Mouse (Mus musculus): ENCODE measurements around the gene Tmem43. TPM values are rescaled to one million over a fixed set of nuclear protein-coding genes. Genes with fewer than 3 reads are reported as not detected.

Gene Tmem43
- 2.3 TPM for polyA plus RNA-seq (2014; fragmentation: Illumina TruSeq; extraction: RNeasy Lipid Tissue Mini Kit (QIAGEN cat#74804); ENCODE audit: low read depth, low replicate concordance)

DNA sequence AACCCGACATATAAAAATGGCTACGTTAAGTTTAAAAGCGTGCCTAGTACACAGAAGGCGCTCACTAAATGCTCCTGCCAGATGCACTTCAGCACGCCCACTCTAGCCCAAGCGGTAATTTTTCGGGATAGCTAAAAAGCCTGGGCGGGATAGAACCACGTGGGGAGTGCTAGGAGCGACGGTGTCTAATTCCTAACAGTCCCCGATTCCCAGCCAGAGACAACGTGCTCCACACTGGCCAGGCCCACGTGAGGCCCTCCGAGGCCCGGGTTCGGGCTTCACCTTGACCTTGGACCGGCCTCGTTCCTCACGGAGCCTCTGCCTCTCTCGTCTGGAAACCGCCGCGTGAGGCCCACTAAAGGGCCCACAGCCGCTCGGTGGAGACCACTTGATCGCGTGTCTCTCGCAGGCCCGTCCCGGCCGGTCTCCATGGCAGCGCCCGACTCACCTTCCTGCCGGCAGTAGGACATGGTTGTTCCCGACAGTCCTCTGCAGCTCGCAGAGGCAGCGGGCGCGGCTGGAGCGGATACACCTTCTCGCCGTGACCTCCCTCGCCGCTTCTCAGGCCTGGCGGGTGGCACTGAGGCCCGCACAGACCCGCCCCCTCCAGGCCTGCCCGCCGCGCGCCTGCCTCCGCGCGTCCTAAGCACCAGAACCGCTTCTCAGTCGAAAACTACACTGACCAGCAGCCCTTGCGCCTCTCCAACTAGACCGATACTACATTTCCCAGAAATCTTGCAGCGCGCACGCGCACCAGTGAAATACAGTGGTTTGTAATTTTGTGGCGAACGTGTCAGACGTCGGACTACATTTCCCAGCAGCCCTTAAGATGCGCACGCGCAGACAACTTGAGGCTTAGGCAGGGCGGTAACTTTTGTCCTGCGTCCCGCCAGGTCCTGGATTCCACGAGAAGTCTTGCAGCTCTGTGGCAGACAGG, at the start of gene Tmem43, which contains the start of gene Chchd4:
Gene Tmem43 (plus strand): TSS at position 836 of the 937 bp plus-strand sequence.
Gene Chchd4 (minus strand): TSS at position 679 of the 937 bp plus-strand sequence.

DNA sequence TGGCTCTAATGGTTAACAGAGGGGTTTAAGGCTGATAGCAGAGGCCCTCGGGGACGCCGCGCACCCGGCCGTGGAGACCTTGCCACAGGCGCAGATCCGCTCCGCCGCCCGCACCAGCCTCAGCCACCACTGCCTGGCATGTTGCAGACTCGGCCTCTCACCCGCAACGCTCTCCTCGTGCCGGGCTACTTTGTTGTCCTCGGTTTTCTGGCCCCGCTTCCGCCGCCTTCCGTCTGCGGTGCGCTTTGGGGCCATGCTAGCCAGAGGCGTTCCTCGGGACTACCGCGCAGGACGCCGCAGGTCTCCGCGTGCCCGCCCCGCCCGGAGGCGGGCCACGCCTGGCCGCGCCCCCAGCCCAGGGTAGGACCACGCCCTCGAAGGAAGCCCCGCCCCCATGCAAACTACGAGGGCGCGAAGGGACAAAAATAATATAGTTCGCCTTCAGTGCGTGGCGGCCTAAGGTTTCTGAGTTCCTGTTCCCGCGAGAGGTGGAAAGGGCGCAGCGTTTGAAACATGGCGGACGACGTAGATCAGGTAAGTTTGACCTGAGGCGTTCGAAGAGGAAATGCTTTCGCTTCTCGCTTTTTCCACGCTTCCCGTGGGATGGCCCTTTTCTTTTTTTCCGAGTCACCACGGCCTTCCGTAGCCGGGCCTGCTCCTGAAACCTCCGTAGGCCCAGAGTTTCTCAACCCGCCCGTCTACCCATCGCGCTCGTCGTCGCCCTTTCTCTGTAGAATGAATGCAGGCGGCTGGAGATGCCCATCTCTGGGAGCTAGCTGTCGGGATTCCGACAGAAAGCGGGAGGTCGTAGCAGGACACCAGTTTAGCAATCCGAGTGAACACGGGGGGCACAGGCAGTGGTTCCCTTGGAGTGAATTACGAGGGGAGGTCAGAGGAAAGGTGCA, 42.3 kb downstream of the Tmem43 start, which contains the start of the genes Xpc and Lsm3:
Gene Xpc (minus strand): TSS at position 344 of the 905 bp plus-strand sequence.
Gene Lsm3 (plus strand): TSS at position 384 of the 905 bp plus-strand sequence.

Other genes starting within 250 kb of the Tmem43 start
- not detected for gene Wnt7a, start 62.3 kb upstream of the Tmem43 start, polyA plus RNA-seq (2014; fragmentation: Illumina TruSeq; extraction: RNeasy Lipid Tissue Mini Kit (QIAGEN cat#74804); ENCODE audit: low read depth, low replicate concordance)
- 5.0 TPM for gene Chchd4, start 157 bp upstream of the Tmem43 start, polyA plus RNA-seq (2014; fragmentation: Illumina TruSeq; extraction: RNeasy Lipid Tissue Mini Kit (QIAGEN cat#74804); ENCODE audit: low read depth, low replicate concordance)
- gene Xpc, start 42.2 kb downstream of the Tmem43 start, polyA plus RNA-seq (2014; fragmentation: Illumina TruSeq; extraction: RNeasy Lipid Tissue Mini Kit (QIAGEN cat#74804); ENCODE audit: low read depth, low replicate concordance) = 3.6 TPM
- 13.2 TPM for gene Lsm3, start 42.2 kb downstream of the Tmem43 start, polyA plus RNA-seq (2014; fragmentation: Illumina TruSeq; extraction: RNeasy Lipid Tissue Mini Kit (QIAGEN cat#74804); ENCODE audit: low read depth, low replicate concordance)
- 39.7 TPM for gene Slc6a6, start 210.3 kb downstream of the Tmem43 start, polyA plus RNA-seq (2014; fragmentation: Illumina TruSeq; extraction: RNeasy Lipid Tissue Mini Kit (QIAGEN cat#74804); ENCODE audit: low read depth, low replicate concordance)

All from liver, adult 10 weeks (tissue).